Comparison of ENCODE assay signal across 8 mouse cellular contexts in genomic region chr1:171122932-171123331, GRCm38 (mm10). TPM values are rescaled to one million over a fixed set of nuclear protein-coding genes. Genes with fewer than 3 reads are reported as not detected.
DNase-seq lines count a peak whose midpoint lies in the region; ATAC-seq and TF ChIP-seq lines count a peak whose summit lies in the region.

No protein-coding gene starts in this region.

- TF ChIP-seq EP300 in heart, postnatal 0 days (IDR thresholded peaks at IDR 0.05; ENCODE audit: low read depth), result no peak

- no peak overlapping the region for H3K9ac ChIP-seq in heart, postnatal 0 days (replicated peaks; ENCODE audit: low read depth, low read length)
- no peak overlapping the region for H3K9ac ChIP-seq in liver, embryonic 11.5 days (ENCODE audit: low read depth, low read length)

- peaks cover 7% of the 10 kb centered on the region; the same call in 1 of the 2 replicates for H3K4me1 ChIP-seq in heart, postnatal 0 days (ENCODE audit: control insufficient read depth, insufficient read depth)
- H3K4me1 ChIP-seq in liver, embryonic 11.5 days (replicated peaks; ENCODE audit: control insufficient read depth, insufficient read depth, low read length), result peaks cover 21% of the 10 kb centered on the region

- H3K36me3 ChIP-seq in heart, postnatal 0 days (replicated peaks; ENCODE audit: control insufficient read depth, insufficient read depth, low read length), result peaks cover 3% of the 10 kb centered on the region
- H3K36me3 ChIP-seq in liver, embryonic 11.5 days (ENCODE audit: control insufficient read depth, insufficient read depth, low read length), result 0 out of 2 replicates have a peak, but pooled peaks cover 1% of the 10 kb centered on the region
- H3K36me3 ChIP-seq in splenic B cell, adult 2 months (ENCODE audit: control insufficient read depth, insufficient read depth, low read length, poor library complexity, severe bottlenecking), result no peaks in the 10 kb centered on the region

- no peak overlapping the region for H3K4me3 ChIP-seq in heart, postnatal 0 days (ENCODE audit: low read depth, low read length)
- no peak overlapping the region for H3K4me3 ChIP-seq in liver, embryonic 11.5 days (ENCODE audit: low read depth, low read length)

- ATAC-seq in heart, postnatal 0 days (ENCODE audit: insufficient read depth, low read depth), result peak; percentile 65; the same call in 1 of the 2 replicates
- no peak for ATAC-seq in liver, embryonic 11.5 days (replicated peaks; ENCODE audit: low FRiP score)

- peak; percentile 47 for DNase-seq in ovary, adult 18-20 months (ENCODE audit: low spot score)
- no peak for DNase-seq in ovary, postnatal 14 days (ENCODE audit: low spot score)
- peak; percentile 36 for DNase-seq in heart, postnatal 0 days (ENCODE audit: low spot score)
- no peak for DNase-seq in liver, embryonic 11.5 days (ENCODE audit: low spot score)
- DNase-seq in splenic B cell, adult 2 months (ENCODE audit: low read depth, low spot score), result peak; percentile 76
- DNase-seq in cerebellum, adult 11-12 months, result no peak
- DNase-seq in layer of hippocampus, adult 9-11 months, result no peak
- no peak for DNase-seq in gastrocnemius, postnatal 10 days

- H3K27me3 ChIP-seq in heart, postnatal 0 days (ENCODE audit: control insufficient read depth, insufficient read depth, low read length), result no peaks in the 10 kb centered on the region
- H3K27me3 ChIP-seq in liver, embryonic 11.5 days (replicated peaks; ENCODE audit: control insufficient read depth, insufficient read depth, low read length), result no peaks in the 10 kb centered on the region
- H3K27me3 ChIP-seq in splenic B cell, adult 2 months (ENCODE audit: control insufficient read depth, insufficient read depth, low read length, poor library complexity, severe bottlenecking), result no peaks in the 10 kb centered on the region; the same call in 1 of the 2 replicates

- no peak for TF ChIP-seq CTCF in heart, postnatal 0 days (IDR thresholded peaks at IDR 0.05; ENCODE audit: low read depth)

- H3K27ac ChIP-seq in heart, postnatal 0 days (ENCODE audit: low read depth), result no peak overlapping the region
- no peak overlapping the region for H3K27ac ChIP-seq in liver, embryonic 11.5 days (ENCODE audit: low read depth, low read length)

- no peak overlapping the region for H3K4me2 ChIP-seq in heart, postnatal 0 days (ENCODE audit: low read depth, low read length)
- H3K4me2 ChIP-seq in liver, embryonic 11.5 days, result peak overlapping the region; percentile 25; the same call in 1 of the 2 replicates

- 27% methylated on average over 7 of the region's 7 CpGs for WGBS in heart, postnatal 0 days
- 36% methylated on average over 7 of the region's 7 CpGs for WGBS in liver, embryonic 11.5 days

- H3K9me3 ChIP-seq in heart, postnatal 0 days (replicated peaks; ENCODE audit: control insufficient read depth, low read length), result no peaks in the 10 kb centered on the region
- no peaks in the 10 kb centered on the region for H3K9me3 ChIP-seq in liver, embryonic 11.5 days (ENCODE audit: control insufficient read depth, low read length)

RNA-seq across cellular contexts. Expression of gene Cfap126, which starts 9.2 kb away (rescaled TPM):
- 3.7 TPM in 1 of 2 replicates, not detected in the other for total RNA-seq in heart, postnatal 0 days (2014; rRNA removed; ENCODE audit: low replicate concordance)
- 2.2 and 3.5 TPM in 2 replicates for polyA plus RNA-seq in heart, postnatal 0 days (2015; fragmentation: Nextera tagmentation; extraction: Ambion mirVana)
- 1.4 and 2.2 TPM in 2 replicates for polyA plus RNA-seq in liver, embryonic 11.5 days (2014; fragmentation: Nextera tagmentation; extraction: Ambion mirVana)
- total RNA-seq in gastrocnemius, postnatal 10 days (2021), result 1 to 10 TPM; 1.2 to 1.8 TPM

RNA-seq across cellular contexts. Expression of gene Sdhc, which starts 27.5 kb away (rescaled TPM):
- 875 and 891 TPM in 2 replicates for total RNA-seq in heart, postnatal 0 days (2014; rRNA removed; ENCODE audit: low replicate concordance)
- polyA plus RNA-seq in heart, postnatal 0 days (2015; fragmentation: Nextera tagmentation; extraction: Ambion mirVana), result 754 and 772 TPM in 2 replicates
- polyA plus RNA-seq in liver, embryonic 11.5 days (2014; fragmentation: Nextera tagmentation; extraction: Ambion mirVana), result 261 and 281 TPM in 2 replicates
- 100 to 1,000 TPM; 568 to 707 TPM for total RNA-seq in gastrocnemius, postnatal 10 days (2021)

RNA-seq across cellular contexts. Expression of gene Mpz, which starts 27.6 kb away (rescaled TPM):
- total RNA-seq in heart, postnatal 0 days (2014; rRNA removed; ENCODE audit: low replicate concordance), result 1.6 and 2.0 TPM in 2 replicates
- polyA plus RNA-seq in heart, postnatal 0 days (2015; fragmentation: Nextera tagmentation; extraction: Ambion mirVana), result 0.05 and 0.49 TPM in 2 replicates
- 0.14 TPM in 1 of 2 replicates, not detected in the other for polyA plus RNA-seq in liver, embryonic 11.5 days (2014; fragmentation: Nextera tagmentation; extraction: Ambion mirVana)
- total RNA-seq in gastrocnemius, postnatal 10 days (2021), result 100 to 1,000 TPM; 478 to 752 TPM

RNA-seq across cellular contexts. Expression of gene Fcgr3, which starts 58.2 kb away (rescaled TPM):
- 11.8 and 13.7 TPM in 2 replicates for total RNA-seq in heart, postnatal 0 days (2014; rRNA removed; ENCODE audit: low replicate concordance)
- 8.2 and 10.8 TPM in 2 replicates for polyA plus RNA-seq in heart, postnatal 0 days (2015; fragmentation: Nextera tagmentation; extraction: Ambion mirVana)
- polyA plus RNA-seq in liver, embryonic 11.5 days (2014; fragmentation: Nextera tagmentation; extraction: Ambion mirVana), result 28.7 and 29.8 TPM in 2 replicates
- 1 to 10 TPM; 9.3 to 9.4 TPM for total RNA-seq in gastrocnemius, postnatal 10 days (2021)

Comparison
In these comparisons a context has a peak if more than half of its experiments do, and no peak if none do; other contexts are left out.
1. DNase-seq: peak in ovary, adult 18-20 months (single experiment), heart, postnatal 0 days (single experiment) and splenic B cell, adult 2 months (single experiment); none in ovary, postnatal 14 days (single experiment), liver, embryonic 11.5 days (single experiment), cerebellum, adult 11-12 months (single experiment), layer of hippocampus, adult 9-11 months (single experiment) and gastrocnemius, postnatal 10 days (single experiment).
2. RNA of gene Mpz, which starts 27.6 kb away (total RNA-seq): 478 to 752 TPM in gastrocnemius, postnatal 10 days; 1.6 to 2.0 TPM in heart, postnatal 0 days; every median in the first group is over 100 times any median in the second.